Mouse (Mus musculus): ENCODE measurements around the gene Luc7l3.

- TF ChIP-seq CTCF (IDR thresholded peaks at IDR 0.05; ENCODE audit: borderline replicate concordance, insufficient read depth, low read depth, low read length) (no peak), POLR2A (IDR thresholded peaks at IDR 0.05; ENCODE audit: borderline replicate concordance, insufficient read depth, low read length) (no peak)
Observed at GRCm38 (mm10) chr11:94261585-94262370, 60.0 kb downstream of the Luc7l3 start.
